Mouse (Mus musculus) heart, adult 2 months (tissue): Measurements from ENCODE around the gene Qpctl.

ENCODE experiments used
- CTCF ChIP-seq: fragments of 200-600 bp; IDR thresholded peaks from 2 replicates; pipeline ENCODE4 v1.8.1; 2022; ENCODE audit warnings: antibody characterized with exemption, mild to moderate bottlenecking, moderate library complexity
- EP300 ChIP-seq: fragments of 200-500 bp; IDR thresholded peaks from 2 replicates; pipeline ENCODE4 v1.6.1; 2011; ENCODE audit warnings: low read depth, low read length, control low read depth; ENCODE audit not compliant: insufficient read depth

DNA sequence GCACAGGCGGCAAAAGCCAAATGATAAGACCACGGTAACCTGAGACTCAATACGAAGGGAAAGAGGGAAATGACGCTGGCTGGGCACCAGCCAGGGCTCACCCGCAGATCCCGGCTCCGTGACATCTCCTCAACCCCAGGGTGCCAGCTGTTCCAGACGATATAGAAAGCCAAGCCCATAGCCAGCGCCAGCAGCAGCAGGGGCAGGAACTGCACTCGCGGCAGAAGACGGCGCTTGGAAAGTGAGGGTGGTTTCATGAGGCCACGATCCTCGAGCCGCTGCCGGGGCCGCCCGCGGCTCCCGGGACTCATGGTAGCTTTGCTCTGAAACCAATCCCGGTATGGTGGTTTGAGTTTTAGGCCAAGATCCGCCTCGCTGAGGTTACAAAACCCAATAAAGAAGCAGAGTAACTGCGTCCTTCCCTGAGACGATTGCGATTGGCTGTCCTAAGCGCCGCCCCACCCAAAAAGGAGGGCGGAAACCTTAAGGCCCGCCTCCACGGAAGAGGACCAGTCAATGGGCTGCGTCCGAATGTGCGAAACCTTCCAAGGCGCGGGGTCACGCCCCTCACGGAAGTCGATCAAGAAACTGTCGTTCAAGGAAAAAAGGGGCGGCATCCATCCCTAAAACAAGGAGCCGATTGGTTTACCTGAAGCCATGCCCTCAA, at the start of gene Qpctl:
- TF ChIP-seq CTCF, result no peak
- no peak for TF ChIP-seq EP300
